Mouse (Mus musculus) embryonic facial prominence, embryonic 15.5 days (tissue): ENCODE results near the gene Trip4. TPM values are rescaled to one million over a fixed set of nuclear protein-coding genes. Genes with fewer than 3 reads are reported as not detected.

ENCODE experiments used
- ATAC-seq: fragments of 200-750 bp; cut with Nextera tagmentation; 2 replicates; pipeline ENCODE4 v1.8.0; 2017; ENCODE audit warnings: low read depth, moderate TSS enrichment; ENCODE audit not compliant: insufficient number of reproducible peaks, low FRiP score, low TSS enrichment
- H3K27ac ChIP-seq: fragments of 300-500 bp; sonication (generic); replicated peaks from 2 replicates; pipeline ENCODE4 v1.5.1; 2015; ENCODE audit warnings: mild to moderate bottlenecking, inconsistent platforms
- H3K27me3 ChIP-seq: fragments of 300-500 bp; sonication (generic); 2 replicates; pipeline ENCODE4 v1.6.1; 2015; ENCODE audit warnings: inconsistent platforms
- H3K36me3 ChIP-seq: fragments of 300-500 bp; sonication (generic); 2 replicates; pipeline ENCODE4 v1.6.1; 2015; ENCODE audit warnings: mild to moderate bottlenecking, inconsistent platforms
- H3K4me1 ChIP-seq: fragments of 300-500 bp; sonication (generic); 2 replicates; pipeline ENCODE4 v1.6.1; 2015; ENCODE audit warnings: inconsistent platforms
- H3K4me2 ChIP-seq: fragments of 300-500 bp; sonication (generic); replicated peaks from 2 replicates; pipeline ENCODE4 v1.6.1; 2015; ENCODE audit warnings: mild to moderate bottlenecking, inconsistent platforms
- H3K4me3 ChIP-seq: fragments of 300-500 bp; sonication (generic); replicated peaks from 2 replicates; pipeline ENCODE4 v1.5.1; 2015; ENCODE audit warnings: mild to moderate bottlenecking, inconsistent platforms
- H3K9ac ChIP-seq: fragments of 300-500 bp; sonication (generic); 2 replicates; pipeline ENCODE4 v1.6.1; 2015; ENCODE audit warnings: inconsistent platforms
- H3K9me3 ChIP-seq: fragments of 300-500 bp; sonication (generic); replicated peaks from 2 replicates; pipeline ENCODE4 v1.6.1; 2016; ENCODE audit warnings: inconsistent platforms
- WGBS: fragments of 180-500 bp; shearing (Covaris S2); methylation state at CpG from one replicate; pipeline ENCODE4 v1.1.7; 2015; 5-methylcytosine and 5-hydroxymethylcytosine counted together
- polyA plus RNA-seq: library from polyadenylated mRNA; unstranded; fragments of >200 nt; fragmentation: Nextera tagmentation; extraction: Ambion mirVana; gene quantifications from 2 replicates; pipeline ENCODE4 v1.2.1, GENCODE M21; 2015

Gene Trip4
- polyA plus RNA-seq, 1 experiment from 2014 or later: 38.1 TPM

GRCm38 (mm10) chr9:65896977-65897376 lies 11.6 kb downstream of the Trip4 start:
- no peak for ATAC-seq
- Histone ChIP-seq H3K4me3 (no peak overlapping the region), H3K36me3 (peaks cover 42% of the 10 kb centered on the region), H3K27ac (no peak overlapping the region), H3K27me3 (no peaks in the 10 kb centered on the region), H3K9ac (no peak overlapping the region), H3K4me2 (no peak overlapping the region), H3K9me3 (no peaks in the 10 kb centered on the region), H3K4me1 (no peaks in the 10 kb centered on the region)
- 92% methylated on average over 2 of the region's 2 CpGs for WGBS

GRCm38 (mm10) chr9:65891126-65891525 lies 17.5 kb downstream of the Trip4 start:
- Histone ChIP-seq H3K4me1 (peaks cover 16% of the 10 kb centered on the region), H3K9me3 (no peaks in the 10 kb centered on the region), H3K27me3 (no peaks in the 10 kb centered on the region), H3K9ac (no peak overlapping the region), H3K4me3 (peak overlapping the region; percentile 63), H3K27ac (no peak overlapping the region), H3K4me2 (peak overlapping the region; percentile 92), H3K36me3 (peaks cover 20% of the 10 kb centered on the region)
- ATAC-seq: no peak
- WGBS: under 1% methylated on average over 5 of the region's 5 CpGs

- WGBS: under 1% methylated on average over 21 of the region's 21 CpGs
- Histone ChIP-seq H3K27ac (peak within 1 kb of the TSS; percentile 34; the same call in 1 of the 2 replicates), H3K4me2 (peak within 1 kb of the TSS; percentile 92), H3K36me3 (peaks cover 17% of the 10 kb centered on the region; the same call in 1 of the 2 replicates), H3K4me1 (peaks cover 16% of the 10 kb centered on the region), H3K9ac (peak within 1 kb of the TSS; percentile 53), H3K27me3 (no peaks in the 10 kb centered on the region), H3K9me3 (no peaks in the 10 kb centered on the region), H3K4me3 (peak within 1 kb of the TSS; percentile 63)
- peak; percentile 91 for ATAC-seq
Measured at GRCm38 (mm10) chr9:65890143-65890628, 18.4 kb downstream of the Trip4 start, which contains the start of gene Pclaf. Gene Pclaf (plus strand): TSS chr9:65890237.

- Histone ChIP-seq H3K9me3 (no peaks in the 10 kb centered on the region), H3K9ac (peak overlapping the region; percentile 66), H3K27ac (peak overlapping the region; percentile 80), H3K36me3 (peaks cover 8% of the 10 kb centered on the region), H3K4me2 (peak overlapping the region; percentile 53), H3K27me3 (no peaks in the 10 kb centered on the region), H3K4me3 (peak overlapping the region; percentile 76), H3K4me1 (peaks cover 3% of the 10 kb centered on the region; the same call in 1 of the 2 replicates)
- peak; percentile 96 for ATAC-seq
- under 1% methylated on average over 37 of the region's 37 CpGs for WGBS
Measured at GRCm38 (mm10) chr9:65884564-65885315, 23.9 kb downstream of the Trip4 start.

- Histone ChIP-seq H3K9ac (no peak overlapping the region), H3K36me3 (peaks cover 49% of the 10 kb centered on the region), H3K4me2 (no peak overlapping the region), H3K27ac (no peak overlapping the region), H3K4me1 (no peaks in the 10 kb centered on the region), H3K9me3 (no peaks in the 10 kb centered on the region), H3K27me3 (no peaks in the 10 kb centered on the region), H3K4me3 (no peak overlapping the region)
- no peak for ATAC-seq
- WGBS: 65% methylated on average over 1 of the region's 1 CpGs
Measured at GRCm38 (mm10) chr9:65859656-65860055, 48.9 kb downstream of the Trip4 start.

GRCm38 (mm10) chr9:65850203-65850602 lies 58.4 kb downstream of the Trip4 start:
- Histone ChIP-seq H3K4me2 (no peak overlapping the region), H3K27ac (no peak overlapping the region), H3K9me3 (no peaks in the 10 kb centered on the region), H3K27me3 (no peaks in the 10 kb centered on the region), H3K36me3 (peaks cover 24% of the 10 kb centered on the region), H3K4me1 (no peaks in the 10 kb centered on the region), H3K9ac (no peak overlapping the region), H3K4me3 (no peak overlapping the region)
- 9% methylated on average over 1 of the region's 1 CpGs for WGBS
- ATAC-seq: no peak

- peak overlapping the region; percentile 45 for H3K27ac ChIP-seq
- no peak overlapping the region for H3K4me3 ChIP-seq
- 0 out of 2 replicates have a peak, but pooled peaks cover 8% of the 10 kb centered on the region for H3K4me1 ChIP-seq
- peaks cover 12% of the 10 kb centered on the region for H3K36me3 ChIP-seq
- H3K9me3 ChIP-seq: no peaks in the 10 kb centered on the region
- ATAC-seq: no peak
- H3K4me2 ChIP-seq: no peak overlapping the region
- H3K9ac ChIP-seq: no peak overlapping the region
- no peaks in the 10 kb centered on the region for H3K27me3 ChIP-seq
Measured at GRCm38 (mm10) chr9:65848154-65848553, 60.4 kb downstream of the Trip4 start.

GRCm38 (mm10) chr9:65844421-65845165 lies 64.0 kb downstream of the Trip4 start:
- Histone ChIP-seq H3K4me3 (no peak overlapping the region), H3K4me1 (0 out of 2 replicates have a peak, but pooled peaks cover 8% of the 10 kb centered on the region), H3K9me3 (no peaks in the 10 kb centered on the region), H3K27me3 (no peaks in the 10 kb centered on the region), H3K9ac (no peak overlapping the region), H3K4me2 (no peak overlapping the region), H3K36me3 (0 out of 2 replicates have a peak, but pooled peaks cover 7% of the 10 kb centered on the region), H3K27ac (no peak overlapping the region)
- no peak for ATAC-seq
- WGBS: 77% methylated on average over 7 of the region's 7 CpGs

- Histone ChIP-seq H3K36me3 (peaks cover 21% of the 10 kb centered on the region), H3K27ac (no peak overlapping the region), H3K4me1 (0 out of 2 replicates have a peak, but pooled peaks cover 6% of the 10 kb centered on the region), H3K4me3 (no peak overlapping the region), H3K4me2 (no peak overlapping the region), H3K9ac (no peak overlapping the region), H3K9me3 (no peaks in the 10 kb centered on the region), H3K27me3 (no peaks in the 10 kb centered on the region)
- 100% methylated on average over 1 of the region's 1 CpGs for WGBS
- ATAC-seq: no peak
Measured at GRCm38 (mm10) chr9:65839841-65840240, 68.8 kb downstream of the Trip4 start.

- Histone ChIP-seq H3K4me3 (no peak overlapping the region), H3K4me1 (no peaks in the 10 kb centered on the region), H3K27me3 (no peaks in the 10 kb centered on the region), H3K4me2 (no peak overlapping the region), H3K27ac (no peak overlapping the region), H3K36me3 (peaks cover 24% of the 10 kb centered on the region), H3K9me3 (no peaks in the 10 kb centered on the region), H3K9ac (no peak overlapping the region)
- ATAC-seq: no peak
Measured at GRCm38 (mm10) chr9:65836916-65837315, 71.7 kb downstream of the Trip4 start.

- H3K36me3 ChIP-seq: peaks cover 17% of the 10 kb centered on the region
- WGBS: 84% methylated on average over 10 of the region's 10 CpGs
- no peak for ATAC-seq
- H3K4me3 ChIP-seq: no peak overlapping the region
- H3K27ac ChIP-seq: no peak overlapping the region
- no peak overlapping the region for H3K9ac ChIP-seq
- no peaks in the 10 kb centered on the region for H3K4me1 ChIP-seq
- no peak overlapping the region for H3K4me2 ChIP-seq
- H3K9me3 ChIP-seq: no peaks in the 10 kb centered on the region
- H3K27me3 ChIP-seq: no peaks in the 10 kb centered on the region
Measured at GRCm38 (mm10) chr9:65834628-65835354, 73.8 kb downstream of the Trip4 start.
